Mouse (Mus musculus) liver, embryonic 13.5 days (tissue): ENCODE results near the gene Prl. TPM values are rescaled to one million over a fixed set of nuclear protein-coding genes. Genes with fewer than 3 reads are reported as not detected.

ENCODE experiments used
- polyA plus RNA-seq: library from polyadenylated mRNA; unstranded; fragments of >200 nt; fragmentation: Nextera tagmentation; extraction: Ambion mirVana; gene quantifications from 2 replicates; pipeline ENCODE4 v1.2.1, GENCODE M21; 2015

Prl gene
- polyA plus RNA-seq, 1 experiment from 2014 or later: not detected

Other genes with a start within 250 kb of the Prl start
- gene Prl3d1, start 36.6 kb downstream of the Prl start, polyA plus RNA-seq: not detected in 2 replicates
- gene Prl3d2, start 64.1 kb downstream of the Prl start, polyA plus RNA-seq: not detected in 2 replicates
- gene Prl3d3, start 99.2 kb downstream of the Prl start, polyA plus RNA-seq: not detected in 2 replicates
- not detected in 2 replicates for gene Prl3c1, start 139.1 kb downstream of the Prl start, polyA plus RNA-seq
- gene Prl3b1, start 184.3 kb downstream of the Prl start, polyA plus RNA-seq: not detected in 2 replicates
- not detected in 2 replicates for gene Prl3a1, start 201.9 kb downstream of the Prl start, polyA plus RNA-seq